Mouse (Mus musculus): ENCODE measurements at regions not wholly inside any gene's neighbourhood (a gene's known extent, or its start where the extent isn't known, plus 50 kb on each side); places are given as distances from the start of the nearest gene placed in this dataset.

- Histone ChIP-seq H3K4me3 (ENCODE audit: insufficient read depth, low read depth, low read length) (no peak overlapping the region), H3K4me1 (ENCODE audit: control insufficient read depth, insufficient read depth, insufficient read length, low read length) (0 out of 2 replicates have a peak, but pooled peaks cover 2% of the 10 kb centered on the region), H3K27ac (replicated peaks; ENCODE audit: low read depth, low read length) (no peak overlapping the region)
These were observed 197.9 kb downstream of the Sp3 start for GRCm38 (mm10) chr2:72782355-72782754.

DNA sequence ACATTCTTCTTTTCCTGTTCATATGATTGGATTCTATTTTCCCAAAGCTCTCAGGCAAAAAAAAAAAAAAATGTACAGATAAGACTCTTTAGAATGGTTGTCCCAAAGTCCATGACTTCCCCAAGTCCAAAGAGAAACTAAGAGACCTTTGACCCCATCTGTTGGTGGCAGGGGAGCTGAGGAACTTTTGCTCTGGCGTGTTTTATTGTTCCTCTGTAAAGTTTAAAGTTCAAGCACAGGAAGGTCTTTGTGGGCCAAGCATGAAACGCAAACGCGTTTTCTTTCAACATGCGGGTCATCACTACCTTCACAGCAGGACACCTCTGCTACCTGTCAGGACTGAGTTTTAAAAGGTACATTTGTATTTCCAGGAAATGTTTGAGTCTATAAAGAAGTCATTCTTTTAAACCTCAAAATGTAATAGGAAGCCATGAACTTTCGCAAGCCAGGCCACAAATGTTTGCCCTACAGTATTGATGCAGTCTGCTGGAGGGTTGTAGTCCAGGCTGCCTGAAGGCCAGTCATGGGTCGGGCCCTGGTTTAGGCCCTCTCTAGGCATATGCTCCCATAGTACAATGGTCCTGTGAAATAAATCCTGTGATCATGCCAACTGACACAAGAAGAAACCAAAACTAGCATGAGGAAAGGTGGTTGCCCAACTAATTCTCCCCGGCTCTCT lies 194.7 kb downstream of the Sp3 start:
- Histone ChIP-seq H3K4me3 (ENCODE audit: insufficient read depth, low read depth, low read length) (no peak overlapping the region), H3K4me1 (ENCODE audit: control insufficient read depth, insufficient read depth, insufficient read length, low read length) (0 out of 2 replicates have a peak, but pooled peaks cover 2% of the 10 kb centered on the region), H3K27ac (replicated peaks; ENCODE audit: low read depth, low read length) (no peak overlapping the region)

GRCm38 (mm10) chr2:72786044-72786737 lies 194.1 kb downstream of the Sp3 start:
- Histone ChIP-seq H3K27ac (replicated peaks; ENCODE audit: low read depth, low read length) (no peak overlapping the region), H3K4me1 (ENCODE audit: control insufficient read depth, insufficient read depth, insufficient read length, low read length) (0 out of 2 replicates have a peak, but pooled peaks cover 2% of the 10 kb centered on the region), H3K4me3 (ENCODE audit: insufficient read depth, low read depth, low read length) (no peak overlapping the region)

GRCm38 (mm10) chr2:72787616-72788015 lies 192.6 kb downstream of the Sp3 start:
- Histone ChIP-seq H3K4me1 (ENCODE audit: control insufficient read depth, insufficient read depth, insufficient read length, low read length) (0 out of 2 replicates have a peak, but pooled peaks cover 2% of the 10 kb centered on the region), H3K27ac (replicated peaks; ENCODE audit: low read depth, low read length) (no peak overlapping the region), H3K4me3 (ENCODE audit: insufficient read depth, low read depth, low read length) (no peak overlapping the region)

- Histone ChIP-seq H3K4me1 (ENCODE audit: control insufficient read depth, insufficient read depth, insufficient read length, low read length) (no peaks in the 10 kb centered on the region), H3K27ac (replicated peaks; ENCODE audit: low read depth, low read length) (no peak overlapping the region), H3K4me3 (ENCODE audit: insufficient read depth, low read depth, low read length) (no peak overlapping the region)
These were observed 188.8 kb downstream of the Sp3 start for GRCm38 (mm10) chr2:72791496-72791895.

DNA sequence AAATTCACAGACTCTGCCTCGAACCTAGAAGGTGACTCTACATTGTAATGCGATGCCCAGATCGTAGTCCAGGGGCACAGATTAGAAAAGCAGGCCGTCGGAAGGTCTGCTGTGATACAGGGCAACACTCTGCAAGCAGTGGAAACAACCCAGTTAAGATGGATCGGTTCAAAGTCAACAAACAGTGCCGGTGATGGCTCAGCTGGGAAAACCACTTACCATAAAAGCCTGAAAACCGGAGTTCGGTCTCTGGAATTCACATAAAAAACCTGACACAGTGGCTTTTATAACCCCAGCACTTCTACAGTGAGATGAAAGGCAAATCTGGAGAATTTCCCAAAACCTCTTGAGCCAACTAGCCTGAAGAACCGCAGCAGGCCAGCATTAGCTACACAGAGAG lies 186.8 kb downstream of the Sp3 start:
- Histone ChIP-seq H3K4me3 (ENCODE audit: insufficient read depth, low read depth, low read length) (no peak overlapping the region), H3K27ac (replicated peaks; ENCODE audit: low read depth, low read length) (no peak overlapping the region), H3K4me1 (ENCODE audit: control insufficient read depth, insufficient read depth, insufficient read length, low read length) (no peaks in the 10 kb centered on the region)

DNA sequence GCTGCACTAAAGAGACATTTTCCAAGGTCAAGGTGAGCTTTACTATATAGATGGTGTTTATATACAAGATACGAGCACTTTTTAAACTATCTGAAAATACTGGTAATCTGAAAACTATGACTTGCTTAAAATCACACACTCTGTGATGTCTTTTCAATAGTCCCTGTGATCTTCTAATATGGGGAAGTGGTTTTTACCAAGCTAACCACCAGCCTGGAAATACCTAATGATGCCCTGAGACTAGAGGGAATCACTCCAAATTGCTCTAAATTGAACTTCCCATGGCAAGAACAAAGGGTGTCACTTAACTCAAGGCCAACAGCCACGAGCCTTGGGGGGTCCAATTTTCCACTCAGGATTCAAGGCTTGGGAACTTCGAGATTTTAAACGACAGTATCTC lies 185.7 kb downstream of the Sp3 start:
- Histone ChIP-seq H3K4me3 (ENCODE audit: insufficient read depth, low read depth, low read length) (no peak overlapping the region), H3K4me1 (ENCODE audit: control insufficient read depth, insufficient read depth, insufficient read length, low read length) (no peaks in the 10 kb centered on the region), H3K27ac (replicated peaks; ENCODE audit: low read depth, low read length) (no peak overlapping the region)

DNA sequence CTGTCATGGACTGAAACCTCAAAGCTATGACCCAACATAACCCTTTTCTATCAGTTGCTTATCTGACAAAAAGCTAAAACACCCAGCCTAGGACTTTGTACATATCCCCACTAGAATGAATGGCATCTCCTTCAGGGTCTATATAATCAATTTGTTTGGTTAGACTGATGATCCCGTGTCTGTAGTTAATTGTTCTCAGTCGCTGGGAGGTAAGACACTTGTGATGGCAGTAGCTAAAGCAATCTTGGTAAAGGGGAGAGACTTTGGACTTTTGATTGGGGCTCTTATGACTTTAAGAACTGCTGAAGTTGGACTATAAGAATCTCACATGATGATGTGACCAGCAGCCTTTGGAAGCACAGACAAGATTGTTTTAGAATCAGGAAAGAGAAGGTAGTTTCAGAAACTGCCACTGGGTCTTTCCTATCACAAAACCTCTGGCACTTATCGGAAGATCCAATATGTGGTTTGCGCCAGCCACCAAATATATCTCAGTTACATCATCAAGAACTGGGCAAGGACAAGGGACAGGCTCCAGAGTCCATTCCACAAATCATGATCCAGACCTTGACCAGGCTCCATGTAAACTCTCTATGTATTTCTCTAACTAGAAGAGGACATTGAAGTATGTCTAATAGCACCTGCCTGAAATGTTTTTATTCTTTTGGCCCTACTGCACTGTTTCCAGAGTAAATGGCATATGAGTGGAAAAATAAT lies 183.1 kb downstream of the Sp3 start:
- H3K4me1 ChIP-seq (ENCODE audit: control insufficient read depth, insufficient read depth, insufficient read length, low read length) = no peaks in the 10 kb centered on the region
- no peak overlapping the region for H3K27ac ChIP-seq (replicated peaks; ENCODE audit: low read depth, low read length)
- H3K4me3 ChIP-seq (ENCODE audit: insufficient read depth, low read depth, low read length) = no peak overlapping the region

DNA sequence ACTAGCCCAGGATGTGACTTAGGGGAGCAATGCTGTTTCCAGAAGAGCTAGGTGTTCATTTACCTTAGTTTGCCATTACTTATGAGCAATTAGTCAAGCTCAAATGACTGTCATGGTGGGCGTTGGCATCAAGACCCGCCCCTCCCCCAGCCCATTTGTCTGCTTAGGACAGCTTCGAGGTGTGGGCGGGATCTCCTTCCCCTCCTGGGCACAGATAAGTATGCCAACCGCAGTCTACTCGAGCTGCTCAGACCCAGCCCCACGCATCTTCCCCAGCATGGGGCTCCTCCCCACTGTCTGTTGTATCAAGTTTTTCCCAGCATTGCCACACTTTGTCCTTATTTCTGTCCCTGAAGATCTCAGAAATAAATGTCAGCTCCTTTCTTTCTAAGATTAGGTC lies 179.6 kb downstream of the Sp3 start:
- no peak overlapping the region for H3K4me3 ChIP-seq (ENCODE audit: insufficient read depth, low read depth, low read length)
- no peaks in the 10 kb centered on the region for H3K4me1 ChIP-seq (ENCODE audit: control insufficient read depth, insufficient read depth, insufficient read length, low read length)
- H3K27ac ChIP-seq (replicated peaks; ENCODE audit: low read depth, low read length) = no peak overlapping the region

GRCm38 (mm10) chr2:72813282-72813974 lies 166.8 kb downstream of the Sp3 start:
- Histone ChIP-seq H3K4me1 (ENCODE audit: control insufficient read depth, insufficient read depth, insufficient read length, low read length) (no peaks in the 10 kb centered on the region), H3K4me3 (ENCODE audit: insufficient read depth, low read depth, low read length) (no peak overlapping the region), H3K27ac (replicated peaks; ENCODE audit: low read depth, low read length) (no peak overlapping the region)

DNA sequence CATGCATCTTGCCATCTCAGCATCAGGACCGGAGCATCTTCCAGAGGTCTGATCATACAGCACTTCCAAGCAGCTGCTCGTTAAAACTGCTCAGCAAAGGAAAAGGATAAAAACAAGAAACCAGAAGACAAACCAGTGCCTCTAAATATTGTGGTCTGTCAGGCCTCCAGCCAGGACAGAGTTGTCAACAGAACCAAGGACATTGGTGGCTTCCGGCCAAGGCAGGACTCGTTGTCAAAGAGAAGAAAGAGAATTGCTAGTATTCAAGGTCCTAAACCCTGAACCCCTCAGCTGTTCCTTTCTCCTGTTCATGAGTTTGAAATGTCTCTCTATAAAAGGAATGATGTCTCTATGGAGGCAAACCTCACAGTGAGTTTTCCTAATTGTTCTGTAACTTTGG lies 155.0 kb downstream of the Sp3 start:
- Histone ChIP-seq H3K27ac (replicated peaks; ENCODE audit: low read depth, low read length) (no peak overlapping the region), H3K4me3 (ENCODE audit: insufficient read depth, low read depth, low read length) (no peak overlapping the region), H3K4me1 (ENCODE audit: control insufficient read depth, insufficient read depth, insufficient read length, low read length) (no peaks in the 10 kb centered on the region)

DNA sequence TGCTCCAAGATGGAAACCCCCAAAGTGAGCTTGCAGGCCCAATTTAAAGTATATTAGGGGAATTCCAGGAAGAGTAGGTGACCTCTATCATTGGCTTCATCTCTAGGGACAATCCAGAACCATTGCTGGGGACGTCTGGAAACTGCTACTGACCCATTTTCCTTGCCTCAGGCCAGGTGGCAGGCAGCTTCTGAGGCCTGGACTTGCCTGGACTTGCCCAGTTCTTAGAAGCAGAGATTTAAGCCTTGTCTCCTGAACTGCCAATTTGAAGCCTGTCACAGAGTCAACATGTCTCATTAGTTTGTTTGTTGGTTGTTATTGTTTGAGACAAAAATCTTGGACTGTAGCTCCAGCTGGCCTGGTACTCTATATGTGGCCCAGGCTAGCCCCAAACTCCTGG lies 151.1 kb downstream of the Sp3 start:
- H3K4me3 ChIP-seq (ENCODE audit: insufficient read depth, low read depth, low read length) = no peak overlapping the region
- H3K27ac ChIP-seq (replicated peaks; ENCODE audit: low read depth, low read length) = no peak overlapping the region
- H3K4me1 ChIP-seq (ENCODE audit: control insufficient read depth, insufficient read depth, insufficient read length, low read length) = no peaks in the 10 kb centered on the region

DNA sequence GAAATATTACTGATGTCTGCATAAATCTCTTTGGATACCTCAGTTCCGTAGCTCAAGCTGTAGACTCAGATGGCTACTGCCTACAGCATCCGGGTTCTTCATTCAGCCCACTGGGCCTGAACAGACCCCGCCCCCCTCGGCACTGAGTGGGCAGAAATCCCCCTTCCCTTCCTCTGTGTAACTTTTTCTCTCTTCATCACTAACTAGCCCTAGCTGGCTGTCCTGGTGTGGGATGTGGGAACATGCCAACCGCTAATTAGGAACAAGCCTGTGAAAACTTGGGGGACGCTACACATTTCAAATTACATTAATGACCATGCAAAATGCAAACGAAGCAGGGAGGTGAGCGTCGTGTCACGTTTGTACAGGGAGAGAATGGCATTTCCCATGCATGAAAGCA lies 147.5 kb downstream of the Sp3 start:
- Histone ChIP-seq H3K4me1 (ENCODE audit: control insufficient read depth, insufficient read depth, insufficient read length, low read length) (no peaks in the 10 kb centered on the region), H3K4me3 (ENCODE audit: insufficient read depth, low read depth, low read length) (no peak overlapping the region), H3K27ac (replicated peaks; ENCODE audit: low read depth, low read length) (no peak overlapping the region)

DNA sequence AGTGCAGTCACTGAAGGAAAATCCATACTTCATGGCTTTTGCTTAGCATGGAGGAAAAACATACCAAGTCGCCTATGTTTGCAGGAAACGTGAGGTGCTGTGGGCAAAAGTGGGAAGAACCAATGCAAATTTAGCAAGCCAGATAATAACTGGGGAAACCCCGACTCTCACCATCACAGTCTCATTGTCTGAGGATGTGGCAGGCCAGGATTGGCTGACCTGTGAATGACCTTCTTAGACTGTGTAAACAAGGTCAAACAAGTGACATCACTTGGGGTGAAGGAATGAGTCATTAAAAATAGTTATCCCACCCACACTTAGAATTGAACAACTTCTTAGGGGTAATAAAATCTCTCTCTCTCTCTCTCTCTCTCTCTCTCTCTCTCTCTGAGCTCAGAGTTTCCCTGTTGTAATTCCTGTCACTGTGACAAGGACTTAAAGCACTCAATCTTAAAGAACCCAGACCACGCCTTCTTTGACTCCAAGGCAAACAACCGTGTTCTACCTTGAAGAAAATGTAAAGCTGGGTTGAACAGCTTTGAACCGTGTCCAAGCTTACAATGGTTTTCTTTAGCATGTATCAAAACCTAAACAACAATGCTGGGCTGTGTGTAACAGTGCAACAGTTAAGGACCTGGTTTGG lies 142.0 kb downstream of the Sp3 start:
- no peak overlapping the region for H3K4me3 ChIP-seq (ENCODE audit: insufficient read depth, low read depth, low read length)
- H3K27ac ChIP-seq (replicated peaks; ENCODE audit: low read depth, low read length) = no peak overlapping the region
- H3K4me1 ChIP-seq (ENCODE audit: control insufficient read depth, insufficient read depth, insufficient read length, low read length) = no peaks in the 10 kb centered on the region

DNA sequence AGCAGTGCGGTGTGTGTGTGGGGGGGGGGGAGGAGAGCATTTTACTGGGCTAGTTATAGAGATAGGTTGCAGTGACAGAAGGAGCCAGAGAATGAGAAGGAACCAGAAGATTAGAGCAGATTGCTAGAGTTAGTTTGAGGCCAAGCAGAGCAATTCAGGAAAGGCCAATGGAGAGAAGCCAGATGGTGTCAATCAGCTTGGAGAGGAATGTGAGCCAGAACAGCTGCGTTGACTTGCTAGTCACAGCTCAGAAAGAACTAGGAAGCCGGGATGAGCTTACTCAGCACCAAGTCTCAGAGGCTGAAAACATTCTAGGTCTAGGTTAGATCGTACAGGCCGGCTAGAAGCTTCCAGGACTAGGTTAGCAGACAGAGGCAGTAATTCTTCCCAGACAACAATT lies 140.6 kb downstream of the Sp3 start:
- Histone ChIP-seq H3K4me3 (ENCODE audit: insufficient read depth, low read depth, low read length) (no peak overlapping the region), H3K27ac (replicated peaks; ENCODE audit: low read depth, low read length) (no peak overlapping the region), H3K4me1 (ENCODE audit: control insufficient read depth, insufficient read depth, insufficient read length, low read length) (no peaks in the 10 kb centered on the region)

All from brown adipose tissue, adult 24 weeks (tissue).